Mouse (Mus musculus): ENCODE results near the gene Upb1. TPM values are rescaled to one million over a fixed set of nuclear protein-coding genes. Genes with fewer than 3 reads are reported as not detected.
A peak's percentile ranks its signal among the peaks of the same experiment; 100 is the strongest.
"Not testable (repeated sequence)": the region's sequence is repeated elsewhere in the genome, so short reads cannot be mapped to it uniquely, and the experiment has no call there.

The Upb1 gene
- polyA plus RNA-seq (2015; fragmentation: Nextera tagmentation; extraction: Ambion mirVana) = 29.5 and 40.4 TPM in 2 replicates

GRCm38 (mm10) chr10:75400958-75401357 is at the start of gene Upb1:
Gene Upb1, plus strand, starts transcription at chr10:75401115.
- WGBS (ENCODE audit: insufficient replicate concordance) = 56% methylated on average over 4 of the region's 4 CpGs
- Histone ChIP-seq H3K9ac (ENCODE audit: low read depth, low read length) (no peak within 1 kb of the TSS), H3K4me3 (ENCODE audit: low read depth, low read length) (no peak within 1 kb of the TSS), H3K4me2 (ENCODE audit: low read depth, low read length) (no peak within 1 kb of the TSS), H3K4me1 (ENCODE audit: control insufficient read depth, low read depth, low read length) (peaks cover 3% of the 10 kb centered on the region), H3K36me3 (ENCODE audit: control insufficient read depth, insufficient read depth) (no peaks in the 10 kb centered on the region), H3K27me3 (ENCODE audit: control insufficient read depth, insufficient read depth, low read depth, low read length) (no peaks in the 10 kb centered on the region), H3K27ac (ENCODE audit: low read length) (no peak within 1 kb of the TSS), H3K9me3 (replicated peaks; ENCODE audit: control insufficient read depth, low read length) (no peaks in the 10 kb centered on the region)
- no peak for ATAC-seq (ENCODE audit: low read depth)

DNA sequence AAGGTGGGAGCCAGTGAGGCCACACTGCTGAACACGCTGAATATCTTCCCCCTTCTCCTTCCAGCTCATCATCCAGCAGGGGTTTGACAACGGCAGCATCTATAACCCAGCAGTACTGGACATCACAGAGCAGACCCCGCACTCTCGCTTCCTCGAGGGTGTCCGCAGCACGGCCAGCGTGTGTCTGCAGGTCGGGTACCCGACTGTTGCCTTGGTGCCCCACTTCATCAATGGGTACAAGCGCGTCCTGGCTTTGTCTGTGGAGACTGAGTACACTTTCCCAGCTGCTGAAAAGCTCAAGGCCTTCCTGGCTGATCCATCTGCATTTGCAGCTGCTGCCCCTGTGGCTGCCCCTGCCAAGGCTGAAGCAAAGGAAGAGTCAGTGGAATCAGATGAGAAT is 48.4 kb upstream of the Upb1 start:
- WGBS (ENCODE audit: insufficient replicate concordance) = 74% methylated on average over 12 of the region's 12 CpGs
- no peaks in the 10 kb centered on the region for H3K36me3 ChIP-seq (ENCODE audit: control insufficient read depth, insufficient read depth)

GRCm38 (mm10) chr10:75353838-75354241 is 47.1 kb upstream of the Upb1 start:
- H3K27me3 ChIP-seq (ENCODE audit: control insufficient read depth, insufficient read depth, low read depth, low read length); H3K9ac ChIP-seq (ENCODE audit: low read depth, low read length); H3K9me3 ChIP-seq (replicated peaks; ENCODE audit: control insufficient read depth, low read length); H3K36me3 ChIP-seq (ENCODE audit: control insufficient read depth, insufficient read depth); H3K4me2 ChIP-seq (ENCODE audit: low read depth, low read length); H3K4me3 ChIP-seq (ENCODE audit: low read depth, low read length); H3K27ac ChIP-seq (ENCODE audit: low read length); H3K4me1 ChIP-seq (ENCODE audit: control insufficient read depth, low read depth, low read length): not testable (repeated sequence)
- peak; percentile 47 for ATAC-seq (ENCODE audit: low read depth)
- 29% methylated on average over 9 of the region's 9 CpGs for WGBS (ENCODE audit: insufficient replicate concordance)

More for the DNA sequence above, 48.4 kb upstream of the Upb1 start:
- Histone ChIP-seq H3K9ac (ENCODE audit: low read depth, low read length) (no peak overlapping the region), H3K4me2 (ENCODE audit: low read depth, low read length) (no peak overlapping the region), H3K4me3 (ENCODE audit: low read depth, low read length) (no peak overlapping the region), H3K4me1 (ENCODE audit: control insufficient read depth, low read depth, low read length) (no peaks in the 10 kb centered on the region), H3K27me3 (ENCODE audit: control insufficient read depth, insufficient read depth, low read depth, low read length) (no peaks in the 10 kb centered on the region), H3K27ac (ENCODE audit: low read length) (no peak overlapping the region), H3K9me3 (replicated peaks; ENCODE audit: control insufficient read depth, low read length) (no peaks in the 10 kb centered on the region)
- no peak for ATAC-seq (ENCODE audit: low read depth)

GRCm38 (mm10) chr10:75355341-75355740 is 45.6 kb upstream of the Upb1 start:
- Histone ChIP-seq H3K36me3 (ENCODE audit: control insufficient read depth, insufficient read depth) (no peaks in the 10 kb centered on the region), H3K4me2 (ENCODE audit: low read depth, low read length) (no peak overlapping the region), H3K27me3 (ENCODE audit: control insufficient read depth, insufficient read depth, low read depth, low read length) (no peaks in the 10 kb centered on the region), H3K4me1 (ENCODE audit: control insufficient read depth, low read depth, low read length) (no peaks in the 10 kb centered on the region), H3K27ac (ENCODE audit: low read length) (no peak overlapping the region), H3K4me3 (ENCODE audit: low read depth, low read length) (no peak overlapping the region), H3K9me3 (replicated peaks; ENCODE audit: control insufficient read depth, low read length) (no peaks in the 10 kb centered on the region), H3K9ac (ENCODE audit: low read depth, low read length) (no peak overlapping the region)
- ATAC-seq (ENCODE audit: low read depth) = no peak
- WGBS (ENCODE audit: insufficient replicate concordance) = 36% methylated on average over 4 of the region's 4 CpGs

DNA sequence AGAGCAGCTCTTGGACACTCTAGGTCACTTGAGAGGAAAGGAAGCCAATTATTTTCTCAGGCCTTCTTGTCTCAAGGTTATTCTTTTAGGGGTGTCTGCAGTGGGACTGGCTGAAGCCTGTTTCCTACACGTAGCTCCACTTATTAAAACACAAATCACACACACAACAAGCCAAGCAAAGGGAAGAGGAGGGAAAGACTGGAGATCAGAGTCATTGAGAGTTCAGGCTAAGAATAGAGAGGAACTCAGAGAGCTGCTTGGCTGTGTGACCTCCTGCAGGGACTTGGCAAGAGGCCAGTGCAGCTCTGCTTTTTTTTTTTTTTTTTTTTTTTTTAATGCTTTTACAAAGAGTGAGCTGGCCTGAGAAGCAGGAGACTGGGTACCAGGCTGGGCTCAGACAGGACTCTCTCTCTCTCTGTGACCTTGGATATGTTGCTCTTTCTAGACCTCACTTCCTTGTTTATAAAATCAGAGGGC is 36.7 kb upstream of the Upb1 start:
- ATAC-seq (ENCODE audit: low read depth) = peak; percentile 63
- H3K4me2 ChIP-seq (ENCODE audit: low read depth, low read length); H3K4me3 ChIP-seq (ENCODE audit: low read depth, low read length); H3K9me3 ChIP-seq (replicated peaks; ENCODE audit: control insufficient read depth, low read length); H3K27me3 ChIP-seq (ENCODE audit: control insufficient read depth, insufficient read depth, low read depth, low read length); H3K9ac ChIP-seq (ENCODE audit: low read depth, low read length); H3K27ac ChIP-seq (ENCODE audit: low read length); H3K4me1 ChIP-seq (ENCODE audit: control insufficient read depth, low read depth, low read length); H3K36me3 ChIP-seq (ENCODE audit: control insufficient read depth, insufficient read depth): not testable (repeated sequence)
- 13% methylated on average over 1 of the region's 1 CpGs for WGBS (ENCODE audit: insufficient replicate concordance)

DNA sequence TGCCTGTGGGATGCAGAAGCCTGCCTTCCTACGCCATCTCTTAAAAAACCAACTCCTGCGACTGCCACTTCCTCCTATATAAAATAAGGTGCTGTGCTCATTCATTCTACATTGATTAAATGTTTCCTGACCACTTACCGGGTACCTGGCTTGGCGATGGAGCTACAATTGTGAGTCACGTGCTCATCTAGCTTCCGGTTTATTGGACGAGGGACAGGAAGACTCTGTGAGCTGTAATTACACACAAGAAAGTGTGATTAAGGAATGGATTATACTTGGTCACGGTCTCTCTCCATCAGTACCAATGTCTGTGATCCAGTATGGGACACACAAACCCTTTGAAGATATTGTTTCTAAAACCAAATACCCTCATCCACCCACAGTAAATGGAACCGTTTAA is 36.1 kb upstream of the Upb1 start:
- Histone ChIP-seq H3K27ac (ENCODE audit: low read length) (no peak overlapping the region), H3K4me2 (ENCODE audit: low read depth, low read length) (no peak overlapping the region), H3K36me3 (ENCODE audit: control insufficient read depth, insufficient read depth) (no peaks in the 10 kb centered on the region), H3K9ac (ENCODE audit: low read depth, low read length) (no peak overlapping the region), H3K4me3 (ENCODE audit: low read depth, low read length) (no peak overlapping the region), H3K4me1 (ENCODE audit: control insufficient read depth, low read depth, low read length) (no peaks in the 10 kb centered on the region), H3K9me3 (replicated peaks; ENCODE audit: control insufficient read depth, low read length) (no peaks in the 10 kb centered on the region), H3K27me3 (ENCODE audit: control insufficient read depth, insufficient read depth, low read depth, low read length) (no peaks in the 10 kb centered on the region)
- WGBS (ENCODE audit: insufficient replicate concordance) = 55% methylated on average over 9 of the region's 9 CpGs
- no peak for ATAC-seq (ENCODE audit: low read depth)

- Histone ChIP-seq H3K9ac (ENCODE audit: low read depth, low read length) (no peak overlapping the region), H3K9me3 (replicated peaks; ENCODE audit: control insufficient read depth, low read length) (no peaks in the 10 kb centered on the region), H3K36me3 (ENCODE audit: control insufficient read depth, insufficient read depth) (no peaks in the 10 kb centered on the region), H3K4me3 (ENCODE audit: low read depth, low read length) (0 out of 2 replicates have a peak overlapping the region, but pooled peaks have one; percentile 19), H3K4me2 (ENCODE audit: low read depth, low read length) (no peak overlapping the region), H3K4me1 (ENCODE audit: control insufficient read depth, low read depth, low read length) (no peaks in the 10 kb centered on the region), H3K27me3 (ENCODE audit: control insufficient read depth, insufficient read depth, low read depth, low read length) (no peaks in the 10 kb centered on the region), H3K27ac (ENCODE audit: low read length) (no peak overlapping the region)
- 40% methylated on average over 6 of the region's 6 CpGs for WGBS (ENCODE audit: insufficient replicate concordance)
- ATAC-seq (ENCODE audit: low read depth) = no peak
Measured at GRCm38 (mm10) chr10:75365231-75365633, 35.7 kb upstream of the Upb1 start.

DNA sequence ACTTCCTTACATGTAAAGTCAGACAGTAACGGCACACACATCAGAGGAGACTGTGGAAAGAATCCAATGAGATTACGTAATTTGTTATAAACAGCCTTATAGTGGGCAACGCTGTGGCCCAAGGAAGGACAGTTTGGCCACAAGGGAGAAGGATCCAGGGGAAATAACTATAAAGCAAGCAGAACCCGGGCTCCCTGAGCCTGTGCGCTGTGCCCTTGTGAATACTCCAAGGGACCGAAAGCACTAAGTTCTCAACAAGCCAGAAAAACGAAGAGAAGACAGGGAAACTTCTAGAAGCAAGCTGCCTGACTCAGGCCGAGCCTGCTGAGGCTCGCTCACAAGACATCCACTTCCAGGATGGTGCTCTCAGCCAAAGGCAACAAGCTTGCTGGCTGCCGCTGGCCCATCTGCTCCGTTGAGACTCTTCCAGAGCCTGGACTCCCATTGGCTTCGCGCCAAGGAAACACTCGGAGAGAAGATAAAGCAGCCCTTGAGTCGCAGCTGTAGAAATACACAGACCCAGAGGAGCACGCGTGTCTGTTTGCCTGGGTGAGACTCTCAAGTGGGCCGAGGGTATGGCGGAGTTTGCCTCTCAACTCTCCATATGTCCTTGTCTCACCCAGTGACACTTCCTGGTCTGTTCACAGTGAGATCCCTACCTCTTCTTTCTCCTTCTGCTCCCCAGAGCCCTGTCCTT is 27.1 kb upstream of the Upb1 start:
- H3K4me3 ChIP-seq (ENCODE audit: low read depth, low read length); H3K4me1 ChIP-seq (ENCODE audit: control insufficient read depth, low read depth, low read length); H3K9me3 ChIP-seq (replicated peaks; ENCODE audit: control insufficient read depth, low read length); H3K36me3 ChIP-seq (ENCODE audit: control insufficient read depth, insufficient read depth); H3K9ac ChIP-seq (ENCODE audit: low read depth, low read length); H3K4me2 ChIP-seq (ENCODE audit: low read depth, low read length); ATAC-seq (ENCODE audit: low read depth); H3K27me3 ChIP-seq (ENCODE audit: control insufficient read depth, insufficient read depth, low read depth, low read length); H3K27ac ChIP-seq (ENCODE audit: low read length): not testable (repeated sequence)
- 69% methylated on average over 11 of the region's 19 CpGs for WGBS (ENCODE audit: insufficient replicate concordance)

- H3K9ac ChIP-seq (ENCODE audit: low read depth, low read length) = no peak overlapping the region
- no peaks in the 10 kb centered on the region for H3K27me3 ChIP-seq (ENCODE audit: control insufficient read depth, insufficient read depth, low read depth, low read length)
- H3K27ac ChIP-seq (ENCODE audit: low read length) = no peak overlapping the region
- H3K9me3 ChIP-seq (replicated peaks; ENCODE audit: control insufficient read depth, low read length) = no peaks in the 10 kb centered on the region
- H3K36me3 ChIP-seq (ENCODE audit: control insufficient read depth, insufficient read depth) = no peaks in the 10 kb centered on the region
- no peaks in the 10 kb centered on the region for H3K4me1 ChIP-seq (ENCODE audit: control insufficient read depth, low read depth, low read length)
- no peak overlapping the region for H3K4me3 ChIP-seq (ENCODE audit: low read depth, low read length)
- WGBS (ENCODE audit: insufficient replicate concordance) = 77% methylated on average over 10 of the region's 10 CpGs
- H3K4me2 ChIP-seq (ENCODE audit: low read depth, low read length) = no peak overlapping the region
- ATAC-seq (ENCODE audit: low read depth) = no peak
Measured at GRCm38 (mm10) chr10:75378688-75379087, 22.2 kb upstream of the Upb1 start.

Measured in liver, embryonic 16.5 days (tissue).